Mouse (Mus musculus): ENCODE results near the gene Pkm. TPM values are rescaled to one million over a fixed set of nuclear protein-coding genes. Genes with fewer than 3 reads are reported as not detected.

Gene Pkm
- polyA plus RNA-seq, 1 experiment from 2014 or later = 158 TPM

- H3K9me3 ChIP-seq (replicated peaks; ENCODE audit: control insufficient read depth, low read length) = no peaks in the 10 kb centered on the region
- WGBS (ENCODE audit: insufficient replicate concordance) = 50% methylated on average over 3 of the region's 3 CpGs
- ATAC-seq (ENCODE audit: low read depth) = no peak
Measured at GRCm38 (mm10) chr9:59709225-59709624, 53.1 kb downstream of the Pkm start.

DNA sequence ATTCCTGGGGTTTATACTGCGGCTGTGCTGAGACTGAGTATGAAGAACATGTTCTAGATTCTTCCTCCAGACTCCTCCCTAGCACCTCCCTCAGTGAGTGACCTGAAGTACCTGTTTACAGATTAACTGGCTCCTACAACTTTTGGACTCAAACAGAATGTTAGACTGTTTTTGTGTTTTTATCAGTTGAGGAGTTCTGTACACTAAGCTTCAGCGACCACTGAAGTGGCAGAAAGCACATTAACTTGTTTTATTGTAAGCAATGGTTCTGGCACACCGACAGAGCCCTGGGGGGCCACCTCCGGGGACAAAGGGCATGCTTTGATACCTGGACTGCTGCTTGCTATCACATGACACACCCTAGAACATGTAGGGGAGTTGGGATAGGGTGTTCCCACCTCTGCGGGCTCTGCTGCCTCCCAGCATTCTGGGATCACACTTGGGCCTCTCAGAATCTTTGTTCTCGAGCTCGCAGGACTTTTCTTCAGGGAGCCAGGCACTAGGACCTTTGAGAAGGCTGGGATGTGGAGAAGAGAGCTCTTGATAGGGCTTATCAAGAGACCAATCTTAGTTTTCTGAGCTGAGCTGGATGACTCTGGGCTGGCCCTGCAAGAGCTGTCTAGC is 60.2 kb downstream of the Pkm start:
- Histone ChIP-seq H3K36me3 (ENCODE audit: control insufficient read depth, insufficient read depth) (no peaks in the 10 kb centered on the region), H3K9ac (ENCODE audit: low read depth, low read length) (no peak overlapping the region), H3K4me1 (ENCODE audit: control insufficient read depth, low read depth, low read length) (no peaks in the 10 kb centered on the region), H3K4me3 (ENCODE audit: low read depth, low read length) (no peak overlapping the region), H3K27me3 (ENCODE audit: control insufficient read depth, insufficient read depth, low read depth, low read length) (no peaks in the 10 kb centered on the region), H3K9me3 (replicated peaks; ENCODE audit: control insufficient read depth, low read length) (no peaks in the 10 kb centered on the region), H3K27ac (ENCODE audit: low read length) (no peak overlapping the region), H3K4me2 (ENCODE audit: low read depth, low read length) (no peak overlapping the region)
- 55% methylated on average over 7 of the region's 7 CpGs for WGBS (ENCODE audit: insufficient replicate concordance)
- ATAC-seq (ENCODE audit: low read depth) = no peak

More at GRCm38 (mm10) chr9:59709225-59709624, 53.1 kb downstream of the Pkm start:
- Histone ChIP-seq H3K4me3 (ENCODE audit: low read depth, low read length) (no peak overlapping the region), H3K4me2 (ENCODE audit: low read depth, low read length) (no peak overlapping the region), H3K27ac (ENCODE audit: low read length) (no peak overlapping the region), H3K36me3 (ENCODE audit: control insufficient read depth, insufficient read depth) (no peaks in the 10 kb centered on the region), H3K27me3 (ENCODE audit: control insufficient read depth, insufficient read depth, low read depth, low read length) (no peaks in the 10 kb centered on the region; the same call in 1 of the 2 replicates), H3K4me1 (ENCODE audit: control insufficient read depth, low read depth, low read length) (no peaks in the 10 kb centered on the region), H3K9ac (ENCODE audit: low read depth, low read length) (no peak overlapping the region)

- H3K4me1 ChIP-seq (ENCODE audit: control insufficient read depth, low read depth, low read length) = no peaks in the 10 kb centered on the region
- H3K27ac ChIP-seq (ENCODE audit: low read length) = no peak overlapping the region
- no peak overlapping the region for H3K4me3 ChIP-seq (ENCODE audit: low read depth, low read length)
- no peaks in the 10 kb centered on the region for H3K9me3 ChIP-seq (replicated peaks; ENCODE audit: control insufficient read depth, low read length)
- no peak overlapping the region for H3K4me2 ChIP-seq (ENCODE audit: low read depth, low read length)
- H3K9ac ChIP-seq (ENCODE audit: low read depth, low read length) = no peak overlapping the region
- H3K27me3 ChIP-seq (ENCODE audit: control insufficient read depth, insufficient read depth, low read depth, low read length) = no peaks in the 10 kb centered on the region
- H3K36me3 ChIP-seq (ENCODE audit: control insufficient read depth, insufficient read depth) = no peaks in the 10 kb centered on the region
- 68% methylated on average over 4 of the region's 4 CpGs for WGBS (ENCODE audit: insufficient replicate concordance)
- no peak for ATAC-seq (ENCODE audit: low read depth)
Measured at GRCm38 (mm10) chr9:59718237-59718636, 62.1 kb downstream of the Pkm start.

- Histone ChIP-seq H3K4me1 (ENCODE audit: control insufficient read depth, low read depth, low read length) (no peaks in the 10 kb centered on the region), H3K27ac (ENCODE audit: low read length) (no peak overlapping the region), H3K36me3 (ENCODE audit: control insufficient read depth, insufficient read depth) (no peaks in the 10 kb centered on the region), H3K4me3 (ENCODE audit: low read depth, low read length) (no peak overlapping the region), H3K9ac (ENCODE audit: low read depth, low read length) (no peak overlapping the region), H3K27me3 (ENCODE audit: control insufficient read depth, insufficient read depth, low read depth, low read length) (no peaks in the 10 kb centered on the region), H3K4me2 (ENCODE audit: low read depth, low read length) (no peak overlapping the region), H3K9me3 (replicated peaks; ENCODE audit: control insufficient read depth, low read length) (no peaks in the 10 kb centered on the region)
- ATAC-seq (ENCODE audit: low read depth) = no peak
- WGBS (ENCODE audit: insufficient replicate concordance) = 67% methylated on average over 5 of the region's 5 CpGs
Measured at GRCm38 (mm10) chr9:59721144-59721543, 65.0 kb downstream of the Pkm start.

GRCm38 (mm10) chr9:59723096-59723657 is 67.0 kb downstream of the Pkm start:
- no peak overlapping the region for H3K9ac ChIP-seq (ENCODE audit: low read depth, low read length)
- 18% methylated on average over 10 of the region's 10 CpGs for whole genome bisulfite sequencing (ENCODE audit: insufficient replicate concordance)
- no peak for ATAC-seq (ENCODE audit: low read depth)
- H3K4me1 ChIP-seq (ENCODE audit: control insufficient read depth, low read depth, low read length) = no peaks in the 10 kb centered on the region
- no peaks in the 10 kb centered on the region for H3K9me3 ChIP-seq (replicated peaks; ENCODE audit: control insufficient read depth, low read length)
- no peak overlapping the region for H3K4me3 ChIP-seq (ENCODE audit: low read depth, low read length)
- H3K27ac ChIP-seq (ENCODE audit: low read length) = no peak overlapping the region
- H3K4me2 ChIP-seq (ENCODE audit: low read depth, low read length) = no peak overlapping the region
- no peaks in the 10 kb centered on the region for H3K27me3 ChIP-seq (ENCODE audit: control insufficient read depth, insufficient read depth, low read depth, low read length)
- H3K36me3 ChIP-seq (ENCODE audit: control insufficient read depth, insufficient read depth) = no peaks in the 10 kb centered on the region

DNA sequence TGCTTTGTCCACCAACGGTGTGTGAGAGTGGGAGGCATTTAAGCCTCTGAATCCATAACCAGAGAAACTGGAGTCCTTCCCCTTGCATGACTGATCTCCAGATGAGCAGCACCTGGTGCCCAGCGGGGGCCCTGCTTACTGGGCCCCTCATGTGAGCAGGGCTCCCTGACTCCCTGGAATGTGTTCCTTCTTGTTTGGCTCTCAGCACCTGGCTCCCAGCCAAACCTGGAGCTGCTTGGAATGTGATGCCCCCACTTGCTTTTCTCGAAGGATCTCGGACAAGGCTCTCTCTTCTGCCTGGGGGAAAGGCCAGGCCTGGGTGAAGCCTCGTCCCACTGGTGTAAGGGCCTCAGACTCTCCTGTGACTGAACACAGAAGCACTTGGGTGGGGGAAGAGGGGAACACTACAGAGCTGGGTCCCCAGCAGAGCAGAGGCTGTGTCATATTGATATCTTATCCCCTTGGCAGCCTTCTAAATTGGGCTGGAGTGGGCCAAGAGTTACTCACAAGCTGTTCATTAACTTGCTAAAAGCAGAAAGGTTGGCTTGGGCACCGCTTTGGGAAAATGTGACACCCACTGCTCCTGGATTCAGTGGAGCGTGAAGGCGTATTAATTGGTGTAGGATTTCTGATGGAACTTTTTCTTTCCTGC is 67.7 kb downstream of the Pkm start:
- Histone ChIP-seq H3K4me1 (ENCODE audit: control insufficient read depth, low read depth, low read length) (no peaks in the 10 kb centered on the region), H3K9me3 (replicated peaks; ENCODE audit: control insufficient read depth, low read length) (no peaks in the 10 kb centered on the region), H3K27ac (ENCODE audit: low read length) (no peak overlapping the region), H3K4me2 (ENCODE audit: low read depth, low read length) (no peak overlapping the region), H3K4me3 (ENCODE audit: low read depth, low read length) (no peak overlapping the region), H3K9ac (ENCODE audit: low read depth, low read length) (no peak overlapping the region), H3K36me3 (ENCODE audit: control insufficient read depth, insufficient read depth) (no peaks in the 10 kb centered on the region), H3K27me3 (ENCODE audit: control insufficient read depth, insufficient read depth, low read depth, low read length) (no peaks in the 10 kb centered on the region)
- WGBS (ENCODE audit: insufficient replicate concordance) = 59% methylated on average over 8 of the region's 8 CpGs
- no peak for ATAC-seq (ENCODE audit: low read depth)

- H3K9me3 ChIP-seq (replicated peaks; ENCODE audit: control insufficient read depth, low read length) = no peaks in the 10 kb centered on the region
- H3K27me3 ChIP-seq (ENCODE audit: control insufficient read depth, insufficient read depth, low read depth, low read length) = no peaks in the 10 kb centered on the region
- 54% methylated on average over 10 of the region's 10 CpGs for WGBS (ENCODE audit: insufficient replicate concordance)
- no peaks in the 10 kb centered on the region for H3K4me1 ChIP-seq (ENCODE audit: control insufficient read depth, low read depth, low read length)
- no peak for ATAC-seq (ENCODE audit: low read depth)
- no peak overlapping the region for H3K9ac ChIP-seq (ENCODE audit: low read depth, low read length)
- H3K4me2 ChIP-seq (ENCODE audit: low read depth, low read length) = no peak overlapping the region
- H3K27ac ChIP-seq (ENCODE audit: low read length) = no peak overlapping the region
- H3K36me3 ChIP-seq (ENCODE audit: control insufficient read depth, insufficient read depth) = no peaks in the 10 kb centered on the region
- no peak overlapping the region for H3K4me3 ChIP-seq (ENCODE audit: low read depth, low read length)
Measured at GRCm38 (mm10) chr9:59725515-59725914, 69.3 kb downstream of the Pkm start.

DNA sequence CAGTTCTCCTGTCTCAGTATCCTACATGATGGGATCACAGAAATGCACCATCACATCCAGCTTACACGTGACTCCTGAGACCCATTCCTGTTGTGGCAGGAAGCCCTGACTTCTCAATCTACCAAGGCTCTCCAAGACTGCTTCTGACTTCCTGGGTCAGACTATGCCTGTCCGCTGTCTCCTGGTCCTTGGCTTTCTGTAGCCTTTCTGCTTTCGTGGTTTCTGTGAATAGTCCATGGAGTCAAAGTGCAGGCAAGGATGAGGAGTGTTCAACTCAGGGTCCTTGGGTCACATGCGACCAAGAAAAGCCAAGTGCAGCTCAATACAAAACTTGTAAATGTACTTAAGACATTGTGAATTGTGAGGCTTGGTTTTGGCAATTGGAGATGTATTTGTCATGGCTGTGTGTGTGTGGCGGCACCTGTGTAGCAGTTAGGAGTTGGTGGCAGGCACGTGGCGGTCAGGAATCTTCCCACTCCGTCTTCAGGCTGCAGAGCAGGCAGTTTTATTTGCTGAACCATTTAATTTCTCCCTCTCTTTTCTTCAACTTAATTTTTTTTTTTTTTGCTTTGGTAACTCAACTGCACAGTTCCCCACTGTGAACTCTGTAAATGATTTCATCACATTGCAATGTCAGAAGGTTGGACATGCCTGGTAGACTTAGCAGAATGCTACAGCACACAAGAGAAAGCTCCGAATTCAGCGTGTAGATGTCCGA is 71.6 kb downstream of the Pkm start:
- Histone ChIP-seq H3K4me3 (ENCODE audit: low read depth, low read length) (no peak overlapping the region), H3K27ac (ENCODE audit: low read length) (no peak overlapping the region), H3K9me3 (replicated peaks; ENCODE audit: control insufficient read depth, low read length) (no peaks in the 10 kb centered on the region), H3K4me2 (ENCODE audit: low read depth, low read length) (no peak overlapping the region), H3K27me3 (ENCODE audit: control insufficient read depth, insufficient read depth, low read depth, low read length) (0 out of 2 replicates have a peak, but pooled peaks cover 2% of the 10 kb centered on the region), H3K4me1 (ENCODE audit: control insufficient read depth, low read depth, low read length) (no peaks in the 10 kb centered on the region), H3K9ac (ENCODE audit: low read depth, low read length) (no peak overlapping the region), H3K36me3 (ENCODE audit: control insufficient read depth, insufficient read depth) (no peaks in the 10 kb centered on the region)
- 64% methylated on average over 11 of the region's 11 CpGs for WGBS (ENCODE audit: insufficient replicate concordance)
- ATAC-seq (ENCODE audit: low read depth) = no peak
